Mouse (Mus musculus): Measurements from ENCODE around the gene Abcb5. TPM values are rescaled to one million over a fixed set of nuclear protein-coding genes. Genes with fewer than 3 reads are reported as not detected.
A peak's percentile ranks its signal among the peaks of the same experiment; 100 is the strongest.

The Abcb5 gene
- polyA plus RNA-seq, 1 experiment from 2014 or later = not detected

DNA sequence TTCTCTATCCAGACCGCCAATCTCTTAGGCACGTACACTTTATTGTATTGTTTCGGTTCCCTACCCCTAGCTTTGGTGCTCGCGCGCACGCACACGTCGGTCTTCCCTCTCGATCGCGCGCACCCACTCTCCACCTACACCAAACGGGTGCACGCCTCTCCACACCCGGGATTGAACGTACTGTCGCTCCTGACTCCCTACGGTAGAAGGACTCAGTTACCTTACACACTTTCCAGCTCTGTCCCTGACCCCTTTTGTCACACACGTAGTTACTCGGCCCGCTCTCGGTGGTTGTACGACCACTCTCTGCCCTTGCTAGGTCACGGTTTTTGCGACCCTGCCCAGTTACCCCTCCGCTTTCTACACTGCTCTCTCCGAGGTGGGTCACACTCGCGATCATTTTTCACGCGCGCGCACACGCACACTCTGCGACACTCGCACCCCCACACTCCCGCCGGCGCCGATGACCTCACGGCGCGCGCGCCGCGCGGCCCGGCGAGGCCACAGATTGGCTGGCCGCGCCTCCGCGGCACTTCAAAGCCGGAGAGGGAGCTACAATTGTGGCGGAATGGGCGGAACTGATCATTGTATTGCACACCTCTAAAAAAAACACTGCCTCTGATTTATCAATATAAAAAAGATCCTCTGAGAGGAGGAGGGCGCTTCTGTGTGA, 119.4 kb downstream of the Abcb5 start:
- H3K27ac ChIP-seq = peak overlapping the region; percentile 34
- H3K4me2 ChIP-seq = peak overlapping the region; percentile 70
- no peaks in the 10 kb centered on the region for H3K36me3 ChIP-seq
- no peak for ATAC-seq (ENCODE audit: insufficient number of reproducible peaks, low FRiP score, low TSS enrichment, low read depth)
- peaks cover 36% of the 10 kb centered on the region for H3K4me1 ChIP-seq
- H3K9me3 ChIP-seq = no peaks in the 10 kb centered on the region
- under 1% methylated on average over 59 of the region's 59 CpGs for WGBS
- no peak overlapping the region for H3K9ac ChIP-seq
- H3K27me3 ChIP-seq = peaks cover 83% of the 10 kb centered on the region
- H3K4me3 ChIP-seq = peak overlapping the region; percentile 45

GRCm38 (mm10) chr12:118846221-118846620, 120.0 kb downstream of the Abcb5 start, which contains the start of gene Sp8:
Sp8 (plus strand) TSS chr12:118846329.
- Histone ChIP-seq H3K27me3 (peaks cover 85% of the 10 kb centered on the region), H3K4me1 (peaks cover 36% of the 10 kb centered on the region), H3K9ac (no peak within 1 kb of the TSS), H3K27ac (peak within 1 kb of the TSS; percentile 34), H3K9me3 (no peaks in the 10 kb centered on the region), H3K4me3 (peak within 1 kb of the TSS; percentile 45), H3K4me2 (peak within 1 kb of the TSS; percentile 70), H3K36me3 (no peaks in the 10 kb centered on the region)
- 0% methylated on average over 6 of the region's 6 CpGs for WGBS
- no peak for ATAC-seq (ENCODE audit: insufficient number of reproducible peaks, low FRiP score, low TSS enrichment, low read depth)

GRCm38 (mm10) chr12:118845351-118845750, 120.9 kb downstream of the Abcb5 start:
- peaks cover 89% of the 10 kb centered on the region for H3K27me3 ChIP-seq
- H3K27ac ChIP-seq = no peak overlapping the region
- no peaks in the 10 kb centered on the region for H3K36me3 ChIP-seq
- ATAC-seq (ENCODE audit: insufficient number of reproducible peaks, low FRiP score, low TSS enrichment, low read depth) = no peak
- WGBS = 16% methylated on average over 3 of the region's 3 CpGs
- no peak overlapping the region for H3K4me3 ChIP-seq
- no peak overlapping the region for H3K9ac ChIP-seq
- no peaks in the 10 kb centered on the region for H3K9me3 ChIP-seq
- no peak overlapping the region for H3K4me2 ChIP-seq
- H3K4me1 ChIP-seq = peaks cover 36% of the 10 kb centered on the region

GRCm38 (mm10) chr12:118844841-118845240, 121.4 kb downstream of the Abcb5 start:
- no peak overlapping the region for H3K4me2 ChIP-seq
- no peak overlapping the region for H3K9ac ChIP-seq
- peaks cover 36% of the 10 kb centered on the region for H3K4me1 ChIP-seq
- ATAC-seq (ENCODE audit: insufficient number of reproducible peaks, low FRiP score, low TSS enrichment, low read depth) = no peak
- no peak overlapping the region for H3K4me3 ChIP-seq
- H3K27ac ChIP-seq = no peak overlapping the region
- H3K27me3 ChIP-seq = peaks cover 89% of the 10 kb centered on the region
- 16% methylated on average over 3 of the region's 3 CpGs for WGBS
- H3K36me3 ChIP-seq = no peaks in the 10 kb centered on the region
- H3K9me3 ChIP-seq = no peaks in the 10 kb centered on the region

- no peak overlapping the region for H3K27ac ChIP-seq
- peaks cover 32% of the 10 kb centered on the region for H3K4me1 ChIP-seq
- H3K36me3 ChIP-seq = no peaks in the 10 kb centered on the region
- H3K9ac ChIP-seq = no peak overlapping the region
- H3K27me3 ChIP-seq = peaks cover 88% of the 10 kb centered on the region
- no peaks in the 10 kb centered on the region for H3K9me3 ChIP-seq
- no peak for ATAC-seq (ENCODE audit: insufficient number of reproducible peaks, low FRiP score, low TSS enrichment, low read depth)
- H3K4me3 ChIP-seq = no peak overlapping the region
- no peak overlapping the region for H3K4me2 ChIP-seq
These were observed 122.1 kb downstream of the Abcb5 start for GRCm38 (mm10) chr12:118844111-118844510.

GRCm38 (mm10) chr12:118842671-118843411, 123.4 kb downstream of the Abcb5 start:
- H3K4me2 ChIP-seq = peak overlapping the region; percentile 29
- H3K4me1 ChIP-seq = peaks cover 19% of the 10 kb centered on the region
- WGBS = 1% methylated on average over 33 of the region's 33 CpGs
- no peak overlapping the region for H3K27ac ChIP-seq
- no peaks in the 10 kb centered on the region for H3K36me3 ChIP-seq
- no peaks in the 10 kb centered on the region for H3K9me3 ChIP-seq
- H3K27me3 ChIP-seq = peaks cover 88% of the 10 kb centered on the region
- H3K4me3 ChIP-seq = peak overlapping the region; percentile 17
- H3K9ac ChIP-seq = no peak overlapping the region
- no peak; the same call in 1 of the 2 replicates for ATAC-seq (ENCODE audit: insufficient number of reproducible peaks, low FRiP score, low TSS enrichment, low read depth)

- 20% methylated on average over 6 of the region's 6 CpGs for WGBS
- no peaks in the 10 kb centered on the region for H3K36me3 ChIP-seq
- no peak overlapping the region for H3K27ac ChIP-seq
- H3K27me3 ChIP-seq = peaks cover 86% of the 10 kb centered on the region
- no peak for ATAC-seq (ENCODE audit: insufficient number of reproducible peaks, low FRiP score, low TSS enrichment, low read depth)
- no peaks in the 10 kb centered on the region for H3K9me3 ChIP-seq
- H3K4me2 ChIP-seq = no peak overlapping the region
- no peak overlapping the region for H3K4me3 ChIP-seq
- H3K4me1 ChIP-seq = peaks cover 19% of the 10 kb centered on the region
- H3K9ac ChIP-seq = no peak overlapping the region
These were observed 124.2 kb downstream of the Abcb5 start for GRCm38 (mm10) chr12:118841971-118842550.

DNA sequence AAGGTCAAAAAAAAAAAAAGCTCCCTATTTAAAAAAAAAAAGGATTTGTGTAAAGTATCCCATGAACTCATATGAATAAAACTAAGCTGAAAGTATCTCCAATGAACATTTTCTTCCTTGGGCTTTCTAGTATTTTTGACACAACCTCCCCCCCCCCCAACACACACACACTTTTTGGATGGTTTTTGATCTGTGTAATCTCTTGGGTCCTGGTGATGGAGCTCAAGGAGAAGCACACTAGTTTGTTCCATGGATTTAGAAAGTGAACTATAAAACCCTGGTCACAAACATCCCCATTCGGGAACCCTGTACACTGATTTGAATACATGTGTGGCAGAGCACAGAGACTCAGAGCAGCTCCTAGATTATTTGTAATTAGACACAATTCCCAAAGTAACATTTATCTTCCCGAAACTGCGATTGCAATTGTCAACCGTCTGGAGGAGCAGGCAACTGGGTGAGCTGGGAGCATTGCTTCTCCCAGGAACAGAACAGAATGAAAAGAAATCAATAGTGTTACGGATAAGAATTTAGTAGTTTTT, 124.8 kb downstream of the Abcb5 start:
- WGBS = 10% methylated on average over 5 of the region's 5 CpGs
- ATAC-seq (ENCODE audit: insufficient number of reproducible peaks, low FRiP score, low TSS enrichment, low read depth) = no peak
- H3K27me3 ChIP-seq = peaks cover 86% of the 10 kb centered on the region
- no peaks in the 10 kb centered on the region for H3K36me3 ChIP-seq
- H3K27ac ChIP-seq = no peak overlapping the region
- H3K4me2 ChIP-seq = no peak overlapping the region
- H3K9ac ChIP-seq = no peak overlapping the region
- peaks cover 19% of the 10 kb centered on the region for H3K4me1 ChIP-seq
- no peaks in the 10 kb centered on the region for H3K9me3 ChIP-seq
- no peak overlapping the region for H3K4me3 ChIP-seq

- Histone ChIP-seq H3K36me3 (no peaks in the 10 kb centered on the region), H3K9me3 (no peaks in the 10 kb centered on the region), H3K4me3 (no peak overlapping the region), H3K9ac (no peak overlapping the region), H3K27me3 (peaks cover 86% of the 10 kb centered on the region), H3K4me2 (no peak overlapping the region), H3K4me1 (peaks cover 20% of the 10 kb centered on the region), H3K27ac (no peak overlapping the region)
- no peak for ATAC-seq (ENCODE audit: insufficient number of reproducible peaks, low FRiP score, low TSS enrichment, low read depth)
- 8% methylated on average over 11 of the region's 12 CpGs for WGBS
These were observed 125.4 kb downstream of the Abcb5 start for GRCm38 (mm10) chr12:118840861-118841260.

DNA sequence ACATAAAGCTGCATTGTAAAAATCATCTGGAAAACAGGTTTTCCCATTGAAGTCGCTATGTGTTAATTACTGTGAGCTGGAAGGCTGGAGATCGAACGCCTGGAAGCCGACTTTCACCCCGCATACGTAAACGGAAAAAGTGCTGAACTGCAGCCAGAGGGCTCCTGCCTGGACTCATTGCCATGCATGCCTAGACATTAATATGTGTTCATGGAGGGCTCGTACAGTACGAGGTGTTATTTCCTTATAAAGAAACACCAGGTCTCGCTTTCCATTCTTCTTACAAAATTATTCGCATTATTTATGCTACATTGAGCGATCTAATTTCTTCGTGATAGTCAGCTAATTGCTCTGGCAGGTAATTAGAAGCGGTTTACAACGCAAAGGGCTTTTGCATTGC, 125.9 kb downstream of the Abcb5 start:
- H3K27ac ChIP-seq = no peak overlapping the region
- H3K4me1 ChIP-seq = peaks cover 20% of the 10 kb centered on the region
- no peaks in the 10 kb centered on the region for H3K36me3 ChIP-seq
- no peak overlapping the region for H3K4me2 ChIP-seq
- H3K9ac ChIP-seq = no peak overlapping the region
- H3K9me3 ChIP-seq = no peaks in the 10 kb centered on the region
- peaks cover 85% of the 10 kb centered on the region for H3K27me3 ChIP-seq
- H3K4me3 ChIP-seq = no peak overlapping the region
- WGBS = 2% methylated on average over 15 of the region's 15 CpGs
- ATAC-seq (ENCODE audit: insufficient number of reproducible peaks, low FRiP score, low TSS enrichment, low read depth) = no peak

GRCm38 (mm10) chr12:118839398-118839797, 126.8 kb downstream of the Abcb5 start:
- Histone ChIP-seq H3K27me3 (peaks cover 82% of the 10 kb centered on the region), H3K4me3 (no peak overlapping the region), H3K9ac (no peak overlapping the region), H3K4me2 (no peak overlapping the region), H3K36me3 (no peaks in the 10 kb centered on the region), H3K4me1 (peaks cover 20% of the 10 kb centered on the region), H3K9me3 (no peaks in the 10 kb centered on the region), H3K27ac (no peak overlapping the region)
- WGBS = 19% methylated on average over 5 of the region's 5 CpGs
- ATAC-seq (ENCODE audit: insufficient number of reproducible peaks, low FRiP score, low TSS enrichment, low read depth) = no peak

- Histone ChIP-seq H3K9ac (no peak overlapping the region), H3K36me3 (no peaks in the 10 kb centered on the region), H3K4me2 (no peak overlapping the region), H3K27me3 (peaks cover 71% of the 10 kb centered on the region), H3K4me3 (no peak overlapping the region), H3K27ac (no peak overlapping the region), H3K4me1 (peaks cover 20% of the 10 kb centered on the region), H3K9me3 (no peaks in the 10 kb centered on the region)
- 21% methylated on average over 2 of the region's 2 CpGs for WGBS
- ATAC-seq (ENCODE audit: insufficient number of reproducible peaks, low FRiP score, low TSS enrichment, low read depth) = no peak
These were observed 128.0 kb downstream of the Abcb5 start for GRCm38 (mm10) chr12:118838260-118838659.

All from limb, embryonic 15.5 days (tissue).